Mouse (Mus musculus): Measurements from ENCODE around the gene Rab11b. TPM values are rescaled to one million over a fixed set of nuclear protein-coding genes. Genes with fewer than 3 reads are reported as not detected.

Rab11b gene
- polyA plus RNA-seq (2015; fragmentation: Nextera tagmentation; extraction: Ambion mirVana): 117 and 123 TPM in 2 replicates

DNA sequence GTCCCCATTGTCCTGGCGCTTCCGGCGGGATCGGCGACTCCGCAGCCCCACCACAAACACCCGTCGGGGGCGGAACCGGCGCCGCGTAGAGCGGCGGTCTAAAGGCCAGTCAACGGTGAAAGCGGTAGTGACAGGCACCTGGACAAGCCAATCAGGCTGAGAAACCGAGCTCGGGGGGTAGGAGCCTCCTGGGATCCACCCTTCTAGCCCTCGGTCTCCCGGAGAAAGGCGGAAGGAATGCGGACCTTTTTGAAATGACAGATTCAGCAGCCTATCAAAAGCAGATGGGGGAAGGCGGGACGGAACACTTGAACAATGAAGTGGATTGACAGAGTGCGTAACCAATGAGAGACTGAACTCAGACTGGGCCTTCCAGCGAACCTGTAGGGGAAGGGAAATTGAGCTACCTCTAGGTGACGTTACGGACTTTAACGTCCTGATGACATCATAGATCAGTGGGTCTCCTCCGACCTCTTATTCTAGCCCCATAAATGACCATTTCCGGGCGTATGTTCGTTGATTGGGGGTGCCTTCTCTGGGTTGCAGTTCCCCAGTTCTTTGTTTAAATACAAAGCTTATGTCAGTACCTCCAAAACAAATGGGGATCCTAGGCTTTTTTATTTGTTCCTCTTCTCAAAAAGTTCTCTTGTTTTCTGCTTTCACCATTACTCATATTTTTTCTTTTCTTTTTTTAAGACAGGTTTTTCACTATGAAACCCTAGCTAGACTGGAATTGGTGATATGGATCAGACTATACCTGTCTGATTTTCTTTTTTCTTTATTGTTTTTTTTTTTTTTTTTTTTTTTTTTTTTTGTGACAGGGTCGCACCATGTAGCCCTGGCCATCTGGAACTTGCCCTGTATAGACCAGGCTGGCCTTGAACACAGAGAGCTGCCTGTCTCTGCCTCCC lies at the start of gene Rab11b:
Rab11b (minus strand) TSS at position 276 of the 911 bp plus-strand sequence.
- H3K9ac ChIP-seq: peak within 1 kb of the TSS; percentile 94
- peak within 1 kb of the TSS; percentile 99 for H3K27ac ChIP-seq
- H3K27me3 ChIP-seq: no peaks in the 10 kb centered on the region
- DNase-seq (peak; percentile 100), ATAC-seq (ENCODE audit: low read depth) (peak; percentile 97)
- WGBS (ENCODE audit: insufficient replicate concordance): 3% methylated on average over 35 of the region's 35 CpGs
- H3K9me3 ChIP-seq (replicated peaks): no peaks in the 10 kb centered on the region
- H3K4me2 ChIP-seq: peak within 1 kb of the TSS; percentile 83
- H3K4me3 ChIP-seq (replicated peaks): peak within 1 kb of the TSS; percentile 84
- peaks cover 25% of the 10 kb centered on the region for H3K36me3 ChIP-seq
- H3K4me1 ChIP-seq (replicated peaks): peaks cover 45% of the 10 kb centered on the region

GRCm38 (mm10) chr17:33808192-33808591 lies 47.9 kb upstream of the Rab11b start:
- 10% methylated on average over 10 of the region's 10 CpGs for WGBS (ENCODE audit: insufficient replicate concordance)

DNA sequence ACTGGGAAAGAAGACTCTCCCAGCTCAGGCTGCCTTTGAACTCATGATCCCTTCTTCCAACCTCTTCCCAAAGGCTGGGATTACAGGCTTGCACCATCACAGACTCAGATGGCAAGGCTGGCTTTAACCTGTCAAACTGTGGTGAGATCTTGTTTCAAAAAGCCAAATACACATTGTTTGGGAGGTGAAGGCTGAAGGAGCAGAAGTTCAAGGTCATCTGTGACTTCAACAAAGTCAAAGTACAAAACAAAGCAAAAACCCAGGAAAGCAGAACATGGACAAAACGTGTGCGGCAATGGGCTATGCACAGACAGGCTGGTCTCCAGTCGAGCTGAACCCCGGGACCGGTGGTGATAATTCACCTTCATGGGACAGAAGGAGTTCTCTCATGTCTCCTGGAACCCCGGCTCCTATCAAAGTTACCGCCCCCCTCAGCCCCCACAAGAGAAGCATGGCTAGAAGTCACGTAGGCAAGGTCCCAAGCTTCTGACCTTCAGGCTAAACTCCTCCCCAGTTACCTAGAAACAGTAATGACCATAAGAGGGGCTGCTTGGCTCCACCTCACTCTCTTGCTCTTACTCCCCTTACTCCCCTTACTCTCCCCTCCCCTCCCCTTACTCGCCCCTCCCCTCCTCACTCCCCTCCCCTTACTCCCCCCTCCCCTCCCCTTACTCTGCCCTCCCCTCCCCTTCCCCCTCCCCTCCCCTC lies 47.0 kb upstream of the Rab11b start:
- H3K9me3 ChIP-seq (replicated peaks): no peaks in the 10 kb centered on the region
- DNase-seq (no peak), ATAC-seq (ENCODE audit: low read depth) (no peak)
- H3K4me1 ChIP-seq (replicated peaks): peaks cover 30% of the 10 kb centered on the region
- no peak overlapping the region for H3K4me2 ChIP-seq
- H3K27ac ChIP-seq: no peak overlapping the region
- peaks cover 18% of the 10 kb centered on the region for H3K27me3 ChIP-seq
- H3K4me3 ChIP-seq (replicated peaks): no peak overlapping the region
- no peak overlapping the region for H3K9ac ChIP-seq
- WGBS (ENCODE audit: insufficient replicate concordance): 46% methylated on average over 8 of the region's 9 CpGs
- no peaks in the 10 kb centered on the region for H3K36me3 ChIP-seq

More at GRCm38 (mm10) chr17:33808192-33808591, 47.9 kb upstream of the Rab11b start:
- ATAC-seq (ENCODE audit: low read depth) (no peak), DNase-seq (no peak)
- no peak overlapping the region for H3K27ac ChIP-seq
- H3K27me3 ChIP-seq: peaks cover 19% of the 10 kb centered on the region
- H3K36me3 ChIP-seq: no peaks in the 10 kb centered on the region
- H3K4me1 ChIP-seq (replicated peaks): peaks cover 34% of the 10 kb centered on the region
- no peak overlapping the region for H3K4me2 ChIP-seq
- no peak overlapping the region for H3K4me3 ChIP-seq (replicated peaks)
- H3K9ac ChIP-seq: no peak overlapping the region
- H3K9me3 ChIP-seq (replicated peaks): no peaks in the 10 kb centered on the region

DNA sequence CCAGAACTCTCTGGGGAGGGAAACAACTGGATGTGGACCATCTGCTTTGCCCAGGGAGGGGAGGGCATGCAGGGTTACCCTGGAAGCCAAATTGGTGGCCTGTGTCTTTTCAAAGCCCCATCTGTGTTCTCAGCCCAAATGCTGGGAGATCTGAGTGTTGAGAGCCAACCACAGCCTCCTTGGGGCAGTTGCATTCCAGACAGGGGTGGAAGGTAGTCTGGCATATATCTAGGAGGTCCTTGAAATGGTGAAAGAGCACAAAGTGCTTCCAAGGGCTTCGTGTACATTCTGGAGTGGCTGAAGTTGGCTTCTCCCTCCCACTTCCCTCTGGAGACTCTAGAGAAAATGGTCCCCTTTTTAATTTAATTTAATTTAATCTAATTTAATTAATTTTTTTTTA lies 44.4 kb upstream of the Rab11b start:
- WGBS (ENCODE audit: insufficient replicate concordance): 46% methylated on average over 1 of the region's 1 CpGs
- peaks cover 7% of the 10 kb centered on the region; the same call in 1 of the 2 replicates for H3K27me3 ChIP-seq
- peaks cover 13% of the 10 kb centered on the region for H3K4me1 ChIP-seq (replicated peaks)
- ATAC-seq (ENCODE audit: low read depth): no peak
- DNase-seq: no peak
- H3K9ac ChIP-seq: no peak overlapping the region
- H3K36me3 ChIP-seq: no peaks in the 10 kb centered on the region
- H3K4me2 ChIP-seq: no peak overlapping the region
- no peak overlapping the region for H3K4me3 ChIP-seq (replicated peaks)
- H3K9me3 ChIP-seq (replicated peaks): no peaks in the 10 kb centered on the region
- no peak overlapping the region for H3K27ac ChIP-seq

DNA sequence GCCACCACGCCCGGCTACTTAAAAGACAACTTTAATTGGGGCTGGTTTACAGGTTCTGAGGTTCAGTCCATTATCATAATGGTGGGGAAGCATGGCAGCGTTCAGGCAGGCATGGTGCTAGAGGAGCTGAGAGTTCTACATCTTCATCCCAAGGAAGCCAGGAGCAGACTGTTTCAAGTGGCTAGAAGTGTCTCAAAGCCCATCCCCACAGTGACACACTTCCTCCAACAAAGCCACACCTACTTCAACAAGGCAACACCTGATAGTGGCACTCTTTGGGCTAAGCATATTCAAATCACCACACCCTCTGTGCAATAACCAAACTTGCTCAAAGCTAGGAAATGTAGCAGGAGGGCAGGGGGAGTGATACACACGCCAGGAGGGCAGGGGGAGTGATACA lies 43.9 kb upstream of the Rab11b start:
- H3K4me1 ChIP-seq (replicated peaks): peaks cover 13% of the 10 kb centered on the region
- H3K27me3 ChIP-seq: peaks cover 7% of the 10 kb centered on the region; the same call in 1 of the 2 replicates
- WGBS (ENCODE audit: insufficient replicate concordance): 50% methylated on average over 4 of the region's 4 CpGs
- H3K9ac ChIP-seq: no peak overlapping the region
- H3K4me2 ChIP-seq: no peak overlapping the region
- no peaks in the 10 kb centered on the region for H3K36me3 ChIP-seq
- no peak overlapping the region for H3K4me3 ChIP-seq (replicated peaks)
- DNase-seq (no peak), ATAC-seq (ENCODE audit: low read depth) (peak; percentile 43; the same call in 1 of the 2 replicates)
- H3K27ac ChIP-seq: no peak overlapping the region
- no peaks in the 10 kb centered on the region for H3K9me3 ChIP-seq (replicated peaks)

GRCm38 (mm10) chr17:33802221-33802620 lies 41.9 kb upstream of the Rab11b start:
- Histone ChIP-seq H3K9me3 (replicated peaks) (no peaks in the 10 kb centered on the region), H3K4me2 (no peak overlapping the region), H3K4me1 (replicated peaks) (peaks cover 8% of the 10 kb centered on the region), H3K9ac (no peak overlapping the region), H3K27me3 (peaks cover 5% of the 10 kb centered on the region; the same call in 1 of the 2 replicates), H3K4me3 (replicated peaks) (no peak overlapping the region), H3K27ac (no peak overlapping the region), H3K36me3 (no peaks in the 10 kb centered on the region)
- DNase-seq: no peak
- no peak for ATAC-seq (ENCODE audit: low read depth)
- 3% methylated on average over 2 of the region's 2 CpGs for WGBS (ENCODE audit: insufficient replicate concordance)

- Histone ChIP-seq H3K36me3 (no peaks in the 10 kb centered on the region), H3K9ac (no peak overlapping the region), H3K27ac (no peak overlapping the region), H3K4me1 (replicated peaks) (peaks cover 3% of the 10 kb centered on the region), H3K4me2 (no peak overlapping the region), H3K27me3 (no peaks in the 10 kb centered on the region), H3K4me3 (replicated peaks) (no peak overlapping the region), H3K9me3 (replicated peaks) (no peaks in the 10 kb centered on the region)
- DNase-seq (no peak), ATAC-seq (ENCODE audit: low read depth) (no peak)
- WGBS (ENCODE audit: insufficient replicate concordance): 28% methylated on average over 1 of the region's 1 CpGs
Observed at GRCm38 (mm10) chr17:33799277-33799676, 38.9 kb upstream of the Rab11b start.

DNA sequence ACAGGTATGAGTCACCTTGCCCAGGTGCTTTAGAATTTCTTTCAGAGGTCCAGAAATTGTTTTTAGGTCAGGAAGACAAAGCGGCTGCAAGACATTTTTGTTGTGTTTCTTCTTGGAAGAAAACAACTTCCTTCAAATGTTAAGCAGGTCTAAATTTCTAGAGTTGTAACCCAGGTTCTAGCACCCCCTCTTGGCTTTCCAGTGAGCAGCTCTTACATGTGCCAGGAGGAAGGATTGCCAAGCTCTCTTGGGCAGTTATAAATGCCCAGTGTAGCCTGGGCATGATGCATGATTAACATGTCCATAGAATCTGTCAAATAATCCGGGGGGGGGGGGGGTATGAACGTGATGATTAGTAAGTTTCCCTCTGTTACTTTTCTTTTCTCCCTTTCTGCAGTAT lies 38.0 kb upstream of the Rab11b start:
- Histone ChIP-seq H3K27me3 (0 out of 2 replicates have a peak, but pooled peaks cover 3% of the 10 kb centered on the region), H3K9ac (no peak overlapping the region), H3K4me2 (no peak overlapping the region), H3K4me1 (replicated peaks) (no peaks in the 10 kb centered on the region; the same call in 1 of the 2 replicates), H3K36me3 (no peaks in the 10 kb centered on the region), H3K27ac (no peak overlapping the region), H3K4me3 (replicated peaks) (no peak overlapping the region), H3K9me3 (replicated peaks) (no peaks in the 10 kb centered on the region)
- ATAC-seq (ENCODE audit: low read depth): no peak
- WGBS (ENCODE audit: insufficient replicate concordance): 51% methylated on average over 3 of the region's 3 CpGs
- DNase-seq: no peak

DNA sequence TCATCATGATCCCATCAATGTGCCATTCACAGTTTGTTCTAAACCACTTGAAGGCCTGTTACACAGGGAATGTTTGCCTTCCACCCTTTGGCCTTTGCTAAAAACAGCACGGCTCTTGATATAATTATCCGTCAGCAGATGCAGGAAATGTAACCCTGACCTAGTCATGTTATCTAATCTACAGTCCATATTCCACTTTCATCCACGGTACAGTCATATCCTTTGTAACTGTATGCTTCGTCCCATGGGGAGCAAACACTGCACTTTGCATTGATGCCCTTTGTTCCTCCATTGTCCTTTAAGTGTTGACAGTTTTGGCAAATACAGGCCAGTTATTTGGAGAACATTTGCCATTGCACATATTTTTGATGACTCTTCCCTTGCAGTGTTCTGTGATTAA lies 28.4 kb upstream of the Rab11b start:
- H3K4me2 ChIP-seq: no peak overlapping the region
- peaks cover 19% of the 10 kb centered on the region; the same call in 1 of the 2 replicates for H3K27me3 ChIP-seq
- 22% methylated on average over 4 of the region's 4 CpGs for WGBS (ENCODE audit: insufficient replicate concordance)
- DNase-seq (no peak), ATAC-seq (ENCODE audit: low read depth) (no peak)
- no peaks in the 10 kb centered on the region for H3K9me3 ChIP-seq (replicated peaks)
- no peak overlapping the region for H3K4me3 ChIP-seq (replicated peaks)
- H3K36me3 ChIP-seq: no peaks in the 10 kb centered on the region
- no peak overlapping the region for H3K9ac ChIP-seq
- H3K27ac ChIP-seq: no peak overlapping the region
- 0 out of 2 replicates have a peak, but pooled peaks cover 4% of the 10 kb centered on the region for H3K4me1 ChIP-seq (replicated peaks)

DNA sequence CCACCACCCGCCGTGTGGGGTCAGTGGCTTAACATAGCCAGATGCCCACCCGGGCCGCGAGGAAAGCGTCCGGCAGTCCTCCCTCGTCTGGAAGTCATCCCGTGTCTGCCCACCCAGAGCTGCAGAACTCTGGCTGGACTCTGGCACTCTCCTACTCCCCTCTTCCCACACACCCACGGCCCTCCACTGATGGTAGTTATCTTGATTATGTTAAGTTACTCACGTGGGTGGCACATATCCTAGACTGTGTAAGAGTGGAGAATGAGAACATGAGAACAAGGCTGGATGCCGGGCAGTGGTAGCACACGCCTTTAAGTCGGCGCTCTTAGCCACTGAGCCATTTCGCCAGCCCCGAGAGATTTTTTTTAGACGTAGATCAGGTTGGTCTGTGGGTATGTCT lies 26.0 kb upstream of the Rab11b start:
- Histone ChIP-seq H3K36me3 (no peaks in the 10 kb centered on the region), H3K9me3 (replicated peaks) (no peaks in the 10 kb centered on the region), H3K4me2 (no peak overlapping the region), H3K27me3 (0 out of 2 replicates have a peak, but pooled peaks cover 11% of the 10 kb centered on the region), H3K9ac (no peak overlapping the region), H3K27ac (no peak overlapping the region), H3K4me3 (replicated peaks) (no peak overlapping the region), H3K4me1 (replicated peaks) (peaks cover 17% of the 10 kb centered on the region)
- 77% methylated on average over 18 of the region's 18 CpGs for WGBS (ENCODE audit: insufficient replicate concordance)
- DNase-seq (no peak), ATAC-seq (ENCODE audit: low read depth) (no peak)

DNA sequence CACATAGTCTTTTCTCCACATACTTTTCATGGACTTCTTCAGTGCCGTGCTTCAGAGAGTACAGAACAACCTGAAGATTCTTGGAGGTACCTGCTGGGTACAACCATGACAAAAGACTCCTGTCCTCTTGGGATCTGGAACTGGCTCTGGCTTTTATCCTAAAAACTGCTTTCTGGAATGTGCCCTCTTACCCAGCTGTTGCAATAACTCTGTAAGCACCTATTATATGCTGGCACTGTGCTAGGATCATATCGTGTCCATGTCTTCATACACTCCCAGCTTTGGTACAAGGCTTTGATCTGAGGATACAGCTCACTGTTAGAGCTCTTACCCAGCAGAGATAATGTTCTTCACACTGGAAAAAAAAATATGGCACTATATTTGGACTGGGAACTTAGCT lies 24.6 kb upstream of the Rab11b start:
- WGBS (ENCODE audit: insufficient replicate concordance): 58% methylated on average over 2 of the region's 2 CpGs

More for the DNA sequence above, 24.6 kb upstream of the Rab11b start:
- ATAC-seq (ENCODE audit: low read depth): no peak
- no peak overlapping the region for H3K4me2 ChIP-seq
- no peak overlapping the region for H3K4me3 ChIP-seq (replicated peaks)
- H3K27me3 ChIP-seq: 0 out of 2 replicates have a peak, but pooled peaks cover 11% of the 10 kb centered on the region
- H3K9ac ChIP-seq: no peak overlapping the region
- H3K27ac ChIP-seq: no peak overlapping the region
- H3K4me1 ChIP-seq (replicated peaks): peaks cover 31% of the 10 kb centered on the region
- H3K36me3 ChIP-seq: no peaks in the 10 kb centered on the region
- H3K9me3 ChIP-seq (replicated peaks): no peaks in the 10 kb centered on the region
- no peak for DNase-seq

All from liver, embryonic 13.5 days (tissue).